Mouse (Mus musculus) urinary bladder, postnatal 0 days (tissue): ENCODE data around the gene Oxgr1. TPM values are rescaled to one million over a fixed set of nuclear protein-coding genes. Genes with fewer than 3 reads are reported as not detected.

ENCODE experiments used
- polyA plus RNA-seq: library from polyadenylated mRNA; unstranded; fragments of >200 nt; fragmentation: Nextera tagmentation; extraction: Ambion mirVana; gene quantifications from 2 replicates; pipeline ENCODE4 v1.2.1, GENCODE M21; 2015

Gene Oxgr1
- polyA plus RNA-seq, result 0.58 and 0.64 TPM in 2 replicates

GRCm38 (mm10) chr14:120042187-120042820 is at the start of gene Oxgr1:
Gene Oxgr1 (minus strand): TSS chr14:120042435.

Other genes with a start within 250 kb of the Oxgr1 start
- 159 and 211 TPM in 2 replicates for gene Mbnl2, start 233.2 kb upstream of the Oxgr1 start, polyA plus RNA-seq